Mouse (Mus musculus): ENCODE measurements around the gene Plce1.

Plce1 gene

GRCm38 (mm10) chr19:38480731-38481621 is at the start of gene Plce1:
TSS of gene Plce1 (plus strand) at chr19:38481109.
- no peak for DNase-seq (ENCODE audit: low spot score in 2 of 2)

GRCm38 (mm10) chr19:38431326-38431725 is 49.6 kb upstream of the Plce1 start:
- no peak for DNase-seq (ENCODE audit: low spot score in 2 of 2)

- DNase-seq (ENCODE audit: low spot score in 2 of 2), result no peak
These were observed 48.9 kb upstream of the Plce1 start for GRCm38 (mm10) chr19:38432021-38432420.

GRCm38 (mm10) chr19:38433381-38433780 is 47.5 kb upstream of the Plce1 start:
- no peak for DNase-seq (ENCODE audit: low spot score in 2 of 2)

- no peak for DNase-seq (ENCODE audit: low spot score in 2 of 2)
These were observed 45.7 kb upstream of the Plce1 start for GRCm38 (mm10) chr19:38435221-38435620.

GRCm38 (mm10) chr19:38441860-38442259 is 39.0 kb upstream of the Plce1 start:
- DNase-seq (ENCODE audit: low spot score in 2 of 2), result no peak

GRCm38 (mm10) chr19:38445758-38446157 is 35.2 kb upstream of the Plce1 start:
- no peak for DNase-seq (ENCODE audit: low spot score in 2 of 2)

- no peak for DNase-seq (ENCODE audit: low spot score in 2 of 2)
These were observed 25.7 kb upstream of the Plce1 start for GRCm38 (mm10) chr19:38455228-38455627.

GRCm38 (mm10) chr19:38458996-38459395 is 21.9 kb upstream of the Plce1 start:
- no peak for DNase-seq (ENCODE audit: low spot score in 2 of 2)

GRCm38 (mm10) chr19:38460696-38461095 is 20.2 kb upstream of the Plce1 start:
- DNase-seq (ENCODE audit: low spot score in 2 of 2), result no peak

GRCm38 (mm10) chr19:38470257-38470893 is 10.5 kb upstream of the Plce1 start:
- DNase-seq (ENCODE audit: low spot score in 2 of 2), result no peak

GRCm38 (mm10) chr19:38475394-38475793 is 5.5 kb upstream of the Plce1 start:
- DNase-seq (ENCODE audit: low spot score in 2 of 2), result no peak

GRCm38 (mm10) chr19:38478286-38478685 is 2.6 kb upstream of the Plce1 start:
- DNase-seq (ENCODE audit: low spot score in 2 of 2), result no peak

- no peak for DNase-seq (ENCODE audit: low spot score in 2 of 2)
These were observed 2.0 kb upstream of the Plce1 start for GRCm38 (mm10) chr19:38478948-38479347.

- DNase-seq (ENCODE audit: low spot score in 2 of 2), result no peak
These were observed 1.4 kb upstream of the Plce1 start for GRCm38 (mm10) chr19:38479473-38479872.

GRCm38 (mm10) chr19:38480156-38480720 is 671 bp upstream of the Plce1 start:
- no peak for DNase-seq (ENCODE audit: low spot score in 2 of 2)

- DNase-seq (ENCODE audit: low spot score in 2 of 2), result no peak
These were observed 997 bp downstream of the Plce1 start for GRCm38 (mm10) chr19:38481906-38482305.

- no peak for DNase-seq (ENCODE audit: low spot score in 2 of 2)
These were observed 1.7 kb downstream of the Plce1 start for GRCm38 (mm10) chr19:38482406-38483181.

GRCm38 (mm10) chr19:38485779-38486555 is 5.1 kb downstream of the Plce1 start:
- DNase-seq (ENCODE audit: low spot score in 2 of 2), result no peak

GRCm38 (mm10) chr19:38487501-38487900 is 6.6 kb downstream of the Plce1 start:
- no peak for DNase-seq (ENCODE audit: low spot score in 2 of 2)

Measured in spleen, postnatal 14 days (tissue).